Mouse (Mus musculus): ENCODE data around the gene Adipor1.

- no peak for TF ChIP-seq CTCF (IDR thresholded peaks at IDR 0.05; ENCODE audit: low read depth)
- TF ChIP-seq EP300 (optimal IDR thresholded peaks at IDR 0.05) = no peak
These were observed 17.8 kb downstream of the Adipor1 start for GRCm38 (mm10) chr1:134433002-134433401.
